Mouse (Mus musculus) spleen, postnatal 14 days (tissue): Measurements from ENCODE around the gene Fgf13.

ENCODE experiments used
- DNase-seq, 2 experiments: peaks; one replicate each; pipeline ENCODE4 v3.0.0; 2021 to 2022; ENCODE audit warnings: low spot score in 2 of 2

Gene Fgf13

GRCm38 (mm10) chrX:59194149-59194548 is 373.7 kb downstream of the Fgf13 start:
- DNase-seq = no peak

- no peak for DNase-seq
Measured at GRCm38 (mm10) chrX:59186922-59187321, 380.9 kb downstream of the Fgf13 start.

- no peak for DNase-seq
Measured at GRCm38 (mm10) chrX:59182323-59182722, 385.5 kb downstream of the Fgf13 start.

- DNase-seq = no peak
Measured at GRCm38 (mm10) chrX:59179627-59180026, 388.2 kb downstream of the Fgf13 start.

GRCm38 (mm10) chrX:59179081-59179596 is 388.7 kb downstream of the Fgf13 start:
- no peak for DNase-seq

- DNase-seq = no peak
Measured at GRCm38 (mm10) chrX:59177653-59178052, 390.2 kb downstream of the Fgf13 start.

- no peak for DNase-seq
Measured at GRCm38 (mm10) chrX:59172200-59172599, 395.7 kb downstream of the Fgf13 start.

GRCm38 (mm10) chrX:59166763-59167162 is 401.1 kb downstream of the Fgf13 start:
- DNase-seq = no peak

GRCm38 (mm10) chrX:59141947-59142346 is 425.9 kb downstream of the Fgf13 start:
- DNase-seq = no peak

- DNase-seq = peak in 1 of 2 experiments; percentile 5
Measured at GRCm38 (mm10) chrX:59134928-59135361, 432.9 kb downstream of the Fgf13 start.

GRCm38 (mm10) chrX:59134166-59134861 is 433.6 kb downstream of the Fgf13 start:
- DNase-seq = peak in 1 of 2 experiments; percentile 3

- DNase-seq = no peak
Measured at GRCm38 (mm10) chrX:59133834-59134165, 434.1 kb downstream of the Fgf13 start.

- DNase-seq = no peak
Measured at GRCm38 (mm10) chrX:59133416-59133815, 434.5 kb downstream of the Fgf13 start.

GRCm38 (mm10) chrX:59126637-59127036 is 441.2 kb downstream of the Fgf13 start:
- DNase-seq = no peak

- no peak for DNase-seq
Measured at GRCm38 (mm10) chrX:59113187-59113586, 454.7 kb downstream of the Fgf13 start.

- no peak for DNase-seq
Measured at GRCm38 (mm10) chrX:59085928-59086327, 481.9 kb downstream of the Fgf13 start.

GRCm38 (mm10) chrX:59080427-59080826 is 487.4 kb downstream of the Fgf13 start:
- DNase-seq = no peak

GRCm38 (mm10) chrX:59072083-59072482 is 495.8 kb downstream of the Fgf13 start:
- DNase-seq = no peak

GRCm38 (mm10) chrX:59063157-59063556 is 504.7 kb downstream of the Fgf13 start:
- DNase-seq = no peak

GRCm38 (mm10) chrX:59034969-59035368 is 532.9 kb downstream of the Fgf13 start:
- no peak for DNase-seq
